Mouse (Mus musculus): Measurements from ENCODE around the gene Zfyve9. TPM values are rescaled to one million over a fixed set of nuclear protein-coding genes. Genes with fewer than 3 reads are reported as not detected.
"Not testable (repeated sequence)": the region's sequence is repeated elsewhere in the genome, so short reads cannot be mapped to it uniquely, and the experiment has no call there.

Gene Zfyve9
- total RNA-seq, 2 experiments from 2014 or later: 53.1 to 54.6 TPM

GRCm38 (mm10) chr4:108730450-108730849 is 50.1 kb downstream of the Zfyve9 start:
- DNase-seq (ENCODE audit: extremely low spot score in 1 of 2, low spot score in 1 of 2): no peak

- no peak for DNase-seq (ENCODE audit: extremely low spot score in 1 of 2, low spot score in 1 of 2)
These were observed 56.5 kb downstream of the Zfyve9 start for GRCm38 (mm10) chr4:108724102-108724501.

DNA sequence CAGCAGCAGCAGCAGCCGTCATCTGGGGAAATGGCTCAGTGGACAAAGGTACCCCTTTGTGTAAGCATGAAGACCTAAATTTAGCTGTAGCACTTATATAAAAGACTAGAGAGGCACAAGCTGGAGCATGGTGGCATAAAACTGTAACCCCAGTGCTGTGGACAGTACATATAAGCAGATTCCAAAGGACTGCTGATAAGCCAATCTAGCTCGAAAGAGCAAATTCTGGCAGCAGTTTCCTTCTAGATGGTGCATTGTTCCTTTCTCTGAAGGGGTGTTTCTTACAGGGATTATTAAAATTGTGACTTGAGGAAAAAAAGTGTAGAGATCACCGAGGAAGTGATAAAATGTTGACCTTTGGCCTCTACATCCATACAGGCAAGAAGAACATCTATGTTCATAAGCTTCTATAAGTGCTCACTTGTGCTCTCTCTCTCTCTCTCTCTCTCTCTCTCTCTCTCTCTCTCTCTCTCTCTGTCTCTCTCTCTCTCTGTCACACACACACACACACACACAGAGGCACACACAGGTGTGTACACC is 59.3 kb downstream of the Zfyve9 start:
- no peak for DNase-seq (ENCODE audit: extremely low spot score in 1 of 2, low spot score in 1 of 2)

- DNase-seq (ENCODE audit: extremely low spot score in 1 of 2, low spot score in 1 of 2): no peak
These were observed 61.2 kb downstream of the Zfyve9 start, which contains the start of gene 3110021N24Rik for GRCm38 (mm10) chr4:108719349-108719748. Gene 3110021N24Rik, plus strand, starts transcription at chr4:108719649.

DNA sequence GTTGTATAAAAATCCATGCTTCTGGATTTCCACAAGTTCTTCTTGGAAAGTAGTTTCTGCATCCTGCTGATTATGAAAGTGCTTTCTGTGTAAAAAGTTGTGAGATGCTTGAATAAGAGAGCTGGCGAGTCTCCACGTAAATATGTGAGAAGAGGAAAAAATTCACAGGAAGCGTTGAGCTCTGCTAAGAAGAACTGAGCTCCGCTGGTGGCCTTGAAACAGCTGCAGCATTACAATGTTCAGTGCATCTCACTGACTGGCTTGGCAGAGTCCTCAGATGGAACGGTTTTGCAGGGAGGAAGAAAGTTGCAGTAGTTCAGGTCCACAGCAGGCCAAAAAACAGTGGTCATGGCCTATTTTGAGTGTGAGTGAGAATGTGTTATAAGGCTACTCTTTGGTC is 72.4 kb downstream of the Zfyve9 start:
- no peak for DNase-seq (ENCODE audit: extremely low spot score in 1 of 2, low spot score in 1 of 2)

GRCm38 (mm10) chr4:108696934-108697333 is 83.7 kb downstream of the Zfyve9 start:
- no peak for DNase-seq (ENCODE audit: extremely low spot score in 1 of 2, low spot score in 1 of 2)

GRCm38 (mm10) chr4:108691469-108691868 is 89.1 kb downstream of the Zfyve9 start:
- DNase-seq (ENCODE audit: extremely low spot score in 1 of 2, low spot score in 1 of 2): no peak

DNA sequence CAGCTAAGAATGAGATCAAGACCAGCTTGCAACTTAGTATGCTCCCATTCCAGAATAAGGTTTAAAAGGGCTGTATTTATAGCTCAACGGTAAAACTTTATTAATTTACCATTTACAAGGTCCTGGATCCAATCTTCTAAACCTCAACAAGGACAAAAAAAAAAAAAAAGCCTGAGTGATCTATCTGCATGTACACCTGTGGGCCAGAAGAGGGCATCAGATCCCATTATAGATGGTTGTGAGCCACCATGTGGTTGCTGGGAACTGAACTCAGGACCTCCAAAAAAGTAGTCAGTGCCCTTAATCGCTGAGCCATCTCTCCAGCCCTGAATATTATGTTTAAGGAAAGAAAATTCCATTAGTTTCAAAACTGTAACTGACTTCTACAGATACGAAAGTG is 90.1 kb downstream of the Zfyve9 start:
- no peak for DNase-seq (ENCODE audit: extremely low spot score in 1 of 2, low spot score in 1 of 2)

DNA sequence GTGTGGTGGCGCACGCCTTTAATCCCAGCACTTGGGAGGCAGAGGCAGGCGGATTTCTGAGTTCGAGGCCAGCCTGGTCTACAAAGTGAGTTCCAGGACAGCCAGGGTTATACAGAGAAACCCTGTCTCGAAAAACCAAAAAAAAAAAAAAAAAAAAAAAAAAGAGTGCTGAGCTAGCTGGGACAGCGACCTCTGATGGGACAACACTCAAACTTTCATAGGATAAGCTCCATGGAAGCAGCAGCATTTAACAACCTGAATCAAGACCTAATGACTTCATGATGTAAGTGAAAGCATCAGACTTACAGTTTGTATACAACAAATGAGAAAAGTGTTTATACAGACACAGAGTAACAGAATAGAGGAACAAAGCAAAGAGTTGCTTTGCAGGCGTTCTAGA is 93.5 kb downstream of the Zfyve9 start:
- not testable (repeated sequence) for DNase-seq (ENCODE audit: extremely low spot score in 1 of 2, low spot score in 1 of 2)

DNA sequence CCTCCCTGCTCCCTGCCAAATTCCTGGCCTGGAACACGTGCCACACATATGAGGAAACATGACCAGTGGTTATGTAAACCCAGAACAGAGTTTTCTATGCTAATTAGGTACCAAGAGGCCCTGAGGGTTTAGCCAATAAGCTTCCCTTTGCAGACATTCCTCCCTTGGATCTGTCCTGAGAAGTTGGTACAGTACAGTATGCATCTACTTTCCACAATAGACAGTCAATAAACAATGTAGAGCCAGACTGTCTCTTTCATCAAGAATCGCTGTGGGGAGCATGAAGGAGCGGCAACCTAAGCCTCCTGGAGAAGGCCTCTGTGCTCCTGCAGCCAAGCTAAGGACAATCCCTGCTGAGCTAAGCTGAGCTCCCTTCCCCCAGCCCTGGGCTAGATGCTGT is 94.4 kb downstream of the Zfyve9 start:
- no peak for DNase-seq (ENCODE audit: extremely low spot score in 1 of 2, low spot score in 1 of 2)

GRCm38 (mm10) chr4:108664407-108664806 is 116.2 kb downstream of the Zfyve9 start:
- DNase-seq (ENCODE audit: extremely low spot score in 1 of 2, low spot score in 1 of 2): peak in 1 of 2 experiments; percentile 10

GRCm38 (mm10) chr4:108638752-108639151 is 141.8 kb downstream of the Zfyve9 start:
- DNase-seq (ENCODE audit: extremely low spot score in 1 of 2, low spot score in 1 of 2): no peak

DNA sequence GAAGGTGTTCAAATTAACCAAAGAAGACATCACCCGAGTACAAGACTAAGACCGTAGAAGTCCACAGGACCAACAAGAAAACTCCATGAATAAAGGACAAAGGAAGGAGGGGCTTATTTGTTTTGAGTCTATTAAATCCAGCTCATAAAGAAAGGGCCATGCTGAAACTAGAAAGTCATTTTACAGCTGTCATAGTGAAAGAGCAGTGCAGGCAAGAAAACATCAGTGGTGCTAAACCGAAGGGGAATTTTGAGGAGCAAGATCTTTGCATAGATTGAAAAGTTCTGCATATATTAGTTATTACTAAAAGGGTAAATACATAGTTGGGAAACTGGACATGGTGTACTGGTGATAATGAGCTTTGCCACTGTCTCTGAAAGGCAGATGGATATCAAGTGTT is 142.9 kb downstream of the Zfyve9 start:
- no peak for DNase-seq (ENCODE audit: extremely low spot score in 1 of 2, low spot score in 1 of 2)

GRCm38 (mm10) chr4:108635101-108635500 is 145.5 kb downstream of the Zfyve9 start:
- DNase-seq (ENCODE audit: extremely low spot score in 1 of 2, low spot score in 1 of 2): no peak

DNA sequence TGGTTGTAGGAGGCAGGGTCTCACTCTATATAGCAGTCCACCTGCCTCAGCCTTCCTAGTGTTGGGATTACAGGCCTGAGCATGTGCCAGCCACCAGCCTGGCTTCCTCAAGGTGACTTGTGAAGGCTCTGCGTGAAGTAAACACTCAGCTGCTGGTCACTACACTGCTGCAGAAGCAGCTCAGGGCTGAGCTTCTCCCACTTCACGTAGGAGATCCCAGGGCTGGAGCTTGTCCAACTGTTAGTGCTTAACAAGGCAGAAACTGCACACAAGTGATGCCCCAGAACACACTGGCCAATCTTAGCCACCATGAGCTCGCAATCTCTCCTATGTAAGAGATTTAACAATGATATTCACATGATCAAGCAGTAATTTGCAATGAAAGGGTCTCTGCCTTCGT is 145.9 kb downstream of the Zfyve9 start:
- no peak for DNase-seq (ENCODE audit: extremely low spot score in 1 of 2, low spot score in 1 of 2)

GRCm38 (mm10) chr4:108633703-108634102 is 146.9 kb downstream of the Zfyve9 start:
- DNase-seq (ENCODE audit: extremely low spot score in 1 of 2, low spot score in 1 of 2): no peak

GRCm38 (mm10) chr4:108631616-108632015 is 149.0 kb downstream of the Zfyve9 start:
- no peak for DNase-seq (ENCODE audit: extremely low spot score in 1 of 2, low spot score in 1 of 2)

- DNase-seq (ENCODE audit: extremely low spot score in 1 of 2, low spot score in 1 of 2): no peak
These were observed 150.5 kb downstream of the Zfyve9 start for GRCm38 (mm10) chr4:108630096-108630495.

GRCm38 (mm10) chr4:108629363-108629880 is 151.2 kb downstream of the Zfyve9 start:
- no peak for DNase-seq (ENCODE audit: extremely low spot score in 1 of 2, low spot score in 1 of 2)

DNA sequence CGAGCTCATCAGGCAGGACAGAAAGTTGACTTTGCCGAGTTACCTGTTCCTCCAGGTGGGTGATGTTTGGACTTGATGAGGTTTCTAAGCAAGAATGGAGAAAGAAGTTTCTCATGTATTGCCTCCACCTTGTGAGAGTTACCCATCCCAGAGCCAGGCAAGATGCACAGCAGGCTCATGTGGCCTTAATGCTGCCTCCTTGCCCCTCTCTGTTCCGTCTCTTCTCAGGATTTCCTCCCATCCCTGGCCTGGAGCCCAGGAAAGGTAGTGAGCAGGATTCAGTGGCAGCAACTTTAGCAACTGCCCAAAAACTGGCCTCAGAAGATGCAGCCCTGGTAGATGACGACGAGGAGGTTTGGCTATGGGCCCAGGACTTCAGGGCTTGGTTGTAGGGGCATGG is 153.5 kb downstream of the Zfyve9 start:
- no peak for DNase-seq (ENCODE audit: extremely low spot score in 1 of 2, low spot score in 1 of 2)

DNA sequence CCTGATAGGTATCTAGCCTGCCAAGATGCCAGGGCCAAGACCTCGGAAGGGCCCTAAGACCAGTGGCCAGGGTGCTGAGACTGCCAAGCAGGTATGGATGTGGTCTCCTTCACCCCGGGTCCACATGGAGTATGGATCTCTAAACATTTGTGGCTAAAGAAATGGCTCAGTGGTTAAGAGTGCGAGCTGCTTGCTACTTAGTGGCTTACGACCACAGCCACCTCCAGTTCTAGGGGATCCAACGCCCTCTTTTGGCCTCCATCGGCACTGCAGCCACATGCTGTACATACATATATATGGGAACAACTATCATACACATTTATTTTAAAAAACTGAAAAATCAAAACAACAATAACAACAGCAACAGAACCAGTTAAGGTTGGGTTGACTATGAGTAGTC is 159.1 kb downstream of the Zfyve9 start:
- no peak for DNase-seq (ENCODE audit: extremely low spot score in 1 of 2, low spot score in 1 of 2)

DNA sequence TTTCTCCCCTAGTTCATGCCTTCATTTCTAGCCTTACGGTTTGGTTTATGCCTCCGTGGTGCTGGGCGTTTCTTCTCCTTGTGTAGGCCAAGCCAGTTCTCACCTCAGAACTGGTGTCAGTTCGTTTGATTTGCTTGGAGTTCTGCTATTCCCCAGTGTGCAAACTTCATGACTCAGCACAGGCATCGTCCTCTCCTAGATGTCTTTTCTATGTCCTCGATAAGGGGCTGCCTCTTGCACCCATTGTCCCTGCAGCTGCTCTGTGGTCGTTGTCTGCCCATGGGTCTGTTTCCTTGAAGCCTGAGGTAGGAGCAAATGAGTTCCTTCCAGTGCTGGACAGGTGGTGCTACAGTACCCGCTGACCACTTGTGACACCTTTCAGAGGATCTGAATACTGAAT is 160.1 kb downstream of the Zfyve9 start:
- DNase-seq (ENCODE audit: extremely low spot score in 1 of 2, low spot score in 1 of 2): no peak
